Mouse (Mus musculus) hindbrain, embryonic 12.5 days (tissue): Measurements from ENCODE around the gene Selenoh. TPM values are rescaled to one million over a fixed set of nuclear protein-coding genes. Genes with fewer than 3 reads are reported as not detected.

Source experiments
- ATAC-seq: fragments of 200-750 bp; cut with Nextera tagmentation; 2 replicates; pipeline ENCODE4 v1.8.0; 2017; ENCODE audit warnings: moderate TSS enrichment; ENCODE audit not compliant: low FRiP score
- H3K27ac ChIP-seq: fragments of 300-500 bp; sonication (generic); 2 replicates; pipeline ENCODE4 v1.5.1; 2016; ENCODE audit warnings: mild to moderate bottlenecking
- H3K27me3 ChIP-seq: fragments of 300-500 bp; sonication (generic); 2 replicates; pipeline ENCODE4 v1.6.1; 2016; ENCODE audit warnings: mild to moderate bottlenecking
- H3K36me3 ChIP-seq: fragments of 300-500 bp; sonication (generic); 2 replicates; pipeline ENCODE4 v1.6.1; 2016; ENCODE audit warnings: mild to moderate bottlenecking
- H3K4me1 ChIP-seq: fragments of 300-500 bp; sonication (generic); 2 replicates; pipeline ENCODE4 v1.6.1; 2016
- H3K4me2 ChIP-seq: fragments of 300-500 bp; sonication (generic); replicated peaks from 2 replicates; pipeline ENCODE4 v1.6.1; 2016; ENCODE audit warnings: mild to moderate bottlenecking
- H3K4me3 ChIP-seq: fragments of 300-500 bp; sonication (generic); 2 replicates; pipeline ENCODE4 v1.5.1; 2016; ENCODE audit warnings: mild to moderate bottlenecking
- H3K9ac ChIP-seq: fragments of 300-500 bp; sonication (generic); 2 replicates; pipeline ENCODE4 v1.6.1; 2016; ENCODE audit warnings: mild to moderate bottlenecking, moderate library complexity
- H3K9me3 ChIP-seq: fragments of 300-500 bp; sonication (generic); replicated peaks from 2 replicates; pipeline ENCODE4 v1.6.1; 2016; ENCODE audit warnings: mild to moderate bottlenecking
- WGBS: fragments of 180-500 bp; shearing (Covaris S2); methylation state at CpG from one replicate; pipeline ENCODE4 v1.1.7; 2016; 5-methylcytosine and 5-hydroxymethylcytosine counted together
- polyA plus RNA-seq: library from polyadenylated mRNA; unstranded; fragments of >200 nt; fragmentation: Nextera tagmentation; extraction: Ambion mirVana; gene quantifications from 2 replicates; pipeline ENCODE4 v1.2.1, GENCODE M21; 2016

Selenoh gene
- polyA plus RNA-seq, 1 experiment from 2014 or later = 304 TPM

DNA sequence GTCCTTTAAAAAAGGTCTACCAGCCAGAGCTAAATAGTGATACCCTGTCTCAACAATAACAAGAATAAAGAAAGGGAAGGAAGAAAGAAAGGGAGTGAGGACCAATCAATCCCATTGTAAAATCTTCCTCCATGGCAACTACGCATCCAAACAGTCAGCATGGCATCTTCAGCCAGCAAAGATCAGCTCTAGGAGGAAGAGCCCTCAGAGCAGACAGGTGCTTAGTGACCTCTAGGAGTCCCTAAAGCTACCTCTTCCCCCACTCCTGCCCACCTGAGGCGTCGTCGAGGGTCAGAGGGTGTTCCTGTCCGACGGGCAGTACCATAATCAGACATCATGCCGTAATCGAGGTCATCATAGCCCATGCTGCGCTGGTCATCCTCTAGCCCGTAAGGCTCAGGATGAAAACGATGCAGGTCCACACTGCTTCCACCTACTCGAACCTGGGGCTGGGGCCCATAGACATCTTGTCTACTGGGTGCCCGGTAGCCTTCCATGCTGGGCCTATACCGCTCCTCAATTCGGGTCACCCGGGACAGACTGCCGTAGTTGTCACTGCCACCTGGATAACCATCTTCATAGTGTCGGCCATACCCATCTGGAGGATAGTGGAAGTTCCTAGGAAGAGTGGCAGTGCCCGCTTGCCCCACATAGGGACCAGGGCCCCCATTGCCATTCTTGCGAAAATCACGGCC, 50.8 kb downstream of the Selenoh start:
- 96% methylated on average over 21 of the region's 21 CpGs for WGBS
- ATAC-seq = no peak
- Histone ChIP-seq H3K27me3 (no peaks in the 10 kb centered on the region), H3K27ac (no peak overlapping the region), H3K36me3 (peaks cover 52% of the 10 kb centered on the region), H3K4me2 (no peak overlapping the region), H3K4me3 (no peak overlapping the region), H3K4me1 (no peaks in the 10 kb centered on the region), H3K9ac (no peak overlapping the region), H3K9me3 (no peaks in the 10 kb centered on the region)

Other genes starting within 250 kb of the Selenoh start
- 15.4 and 18.4 TPM in 2 replicates for gene Calcrl, start 245.4 kb downstream of the Selenoh start, polyA plus RNA-seq
- 18.7 and 25.7 TPM in 2 replicates for gene Tfpi, start 194.0 kb downstream of the Selenoh start, polyA plus RNA-seq
- 52.8 and 62.7 TPM in 2 replicates for gene Ctnnd1, start 20.0 kb downstream of the Selenoh start, polyA plus RNA-seq
- gene Btbd18, start 11.7 kb downstream of the Selenoh start, polyA plus RNA-seq = 0.32 and 0.48 TPM in 2 replicates
- gene Gm28635, start 7.3 kb upstream of the Selenoh start, polyA plus RNA-seq = not detected in 2 replicates
- gene Med19, start 7.6 kb upstream of the Selenoh start, polyA plus RNA-seq = 49.3 and 50.0 TPM in 2 replicates
- gene Tmx2, start 8.4 kb upstream of the Selenoh start, polyA plus RNA-seq = 172 and 181 TPM in 2 replicates
- 30.0 and 33.8 TPM in 2 replicates for gene Zdhhc5, start 44.4 kb upstream of the Selenoh start, polyA plus RNA-seq
- 35.0 and 37.0 TPM in 2 replicates for gene Clp1, start 56.6 kb upstream of the Selenoh start, polyA plus RNA-seq
- 21.0 and 22.4 TPM in 2 replicates for gene Ypel4, start 63.3 kb upstream of the Selenoh start, polyA plus RNA-seq
- gene Gm19426, start 72.9 kb upstream of the Selenoh start, polyA plus RNA-seq = 9.7 and 10.9 TPM in 2 replicates
- 35.4 and 43.2 TPM in 2 replicates for gene Serping1, start 104.7 kb upstream of the Selenoh start, polyA plus RNA-seq
- 32.9 and 34.0 TPM in 2 replicates for gene Ube2l6, start 128.1 kb upstream of the Selenoh start, polyA plus RNA-seq
- 0.13 TPM in 1 of 2 replicates, not detected in the other for gene Smtnl1, start 151.9 kb upstream of the Selenoh start, polyA plus RNA-seq
- gene Timm10, start 156.2 kb upstream of the Selenoh start, polyA plus RNA-seq = 35.0 and 35.8 TPM in 2 replicates
- gene Slc43a1, start 168.1 kb upstream of the Selenoh start, polyA plus RNA-seq = 9.1 and 12.0 TPM in 2 replicates
- gene Rtn4rl2, start 215.9 kb upstream of the Selenoh start, polyA plus RNA-seq = 5.2 and 6.4 TPM in 2 replicates